Mouse (Mus musculus): Measurements from ENCODE around the gene Serpina5. TPM values are rescaled to one million over a fixed set of nuclear protein-coding genes. Genes with fewer than 3 reads are reported as not detected.

Serpina5 gene
- polyA plus RNA-seq, 1 experiment from 2014 or later: not detected

GRCm38 (mm10) chr12:104066241-104066640 is 34.7 kb upstream of the Serpina5 start:
- Histone ChIP-seq H3K4me1 (ENCODE audit: control insufficient read depth, insufficient read depth, low read length) (no peaks in the 10 kb centered on the region), H3K27ac (ENCODE audit: low read length) (no peak overlapping the region), H3K27me3 (ENCODE audit: control insufficient read depth, insufficient read depth, low read length) (no peaks in the 10 kb centered on the region), H3K9me3 (ENCODE audit: control insufficient read depth, low read depth, low read length) (no peaks in the 10 kb centered on the region), H3K4me2 (replicated peaks; ENCODE audit: low read depth, low read length) (no peak overlapping the region), H3K4me3 (ENCODE audit: low read depth, low read length) (no peak overlapping the region), H3K9ac (replicated peaks; ENCODE audit: low read depth, low read length) (no peak overlapping the region), H3K36me3 (ENCODE audit: control insufficient read depth, insufficient read depth, low read length) (no peaks in the 10 kb centered on the region)
- WGBS: 16% methylated on average over 8 of the region's 8 CpGs
- no peak for ATAC-seq (ENCODE audit: insufficient number of reproducible peaks, insufficient read depth, low FRiP score, low read depth)

GRCm38 (mm10) chr12:104067549-104067948 is 33.4 kb upstream of the Serpina5 start:
- ATAC-seq (ENCODE audit: insufficient number of reproducible peaks, insufficient read depth, low FRiP score, low read depth): no peak; the same call in 1 of the 2 replicates
- Histone ChIP-seq H3K27me3 (ENCODE audit: control insufficient read depth, insufficient read depth, low read length) (no peaks in the 10 kb centered on the region), H3K4me1 (ENCODE audit: control insufficient read depth, insufficient read depth, low read length) (no peaks in the 10 kb centered on the region), H3K4me2 (replicated peaks; ENCODE audit: low read depth, low read length) (0 out of 2 replicates have a peak overlapping the region, but pooled peaks have one; percentile 11), H3K9me3 (ENCODE audit: control insufficient read depth, low read depth, low read length) (no peaks in the 10 kb centered on the region), H3K4me3 (ENCODE audit: low read depth, low read length) (no peak overlapping the region), H3K9ac (replicated peaks; ENCODE audit: low read depth, low read length) (no peak overlapping the region), H3K27ac (ENCODE audit: low read length) (no peak overlapping the region; the same call in 1 of the 2 replicates), H3K36me3 (ENCODE audit: control insufficient read depth, insufficient read depth, low read length) (no peaks in the 10 kb centered on the region)
- WGBS: 37% methylated on average over 4 of the region's 4 CpGs

DNA sequence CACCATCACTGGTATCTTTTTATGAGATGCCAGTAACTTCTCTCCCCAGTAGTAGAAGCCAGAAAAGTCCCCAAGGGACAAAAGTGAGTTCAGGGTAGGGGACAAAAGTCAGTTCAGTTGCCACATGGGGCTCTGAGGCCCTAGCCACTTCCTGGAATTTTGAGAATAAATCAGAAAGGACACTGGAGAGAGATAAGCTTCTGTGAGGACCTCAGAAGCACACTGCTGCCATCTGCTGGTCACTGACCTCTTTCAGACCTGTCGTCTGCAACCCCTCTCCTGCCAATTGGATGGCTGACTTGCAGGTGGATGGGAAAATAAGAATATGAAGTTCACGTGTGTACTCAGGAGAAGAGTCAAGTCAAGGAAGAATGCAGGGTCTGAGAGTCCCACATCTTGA is 31.3 kb upstream of the Serpina5 start:
- 7% methylated on average over 2 of the region's 2 CpGs for WGBS
- no peak for ATAC-seq (ENCODE audit: insufficient number of reproducible peaks, insufficient read depth, low FRiP score, low read depth)
- Histone ChIP-seq H3K27ac (ENCODE audit: low read length) (no peak overlapping the region), H3K9me3 (ENCODE audit: control insufficient read depth, low read depth, low read length) (no peaks in the 10 kb centered on the region), H3K4me3 (ENCODE audit: low read depth, low read length) (no peak overlapping the region), H3K9ac (replicated peaks; ENCODE audit: low read depth, low read length) (no peak overlapping the region), H3K27me3 (ENCODE audit: control insufficient read depth, insufficient read depth, low read length) (no peaks in the 10 kb centered on the region), H3K4me1 (ENCODE audit: control insufficient read depth, insufficient read depth, low read length) (no peaks in the 10 kb centered on the region), H3K36me3 (ENCODE audit: control insufficient read depth, insufficient read depth, low read length) (no peaks in the 10 kb centered on the region), H3K4me2 (replicated peaks; ENCODE audit: low read depth, low read length) (no peak overlapping the region)

DNA sequence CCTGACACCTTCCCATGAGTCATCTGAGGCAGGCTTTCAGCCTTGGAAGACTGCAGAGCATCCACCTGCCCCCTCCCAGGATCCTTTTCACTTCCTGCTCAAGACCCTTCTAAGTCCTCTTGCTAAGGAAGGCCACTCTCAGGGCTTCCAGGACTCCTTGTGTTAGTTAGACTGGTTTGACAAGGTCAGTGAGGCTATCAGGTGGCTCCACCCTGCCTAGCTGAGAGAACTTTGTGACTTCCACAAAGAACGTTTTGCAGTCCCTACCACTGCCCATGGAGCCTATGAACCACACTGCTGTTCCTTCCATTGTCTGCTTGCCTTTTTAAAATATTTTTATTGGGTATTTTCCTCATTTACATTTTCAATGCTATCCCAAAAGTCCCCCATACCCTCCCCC is 29.2 kb upstream of the Serpina5 start:
- 25% methylated on average over 1 of the region's 1 CpGs for WGBS
- no peak overlapping the region for H3K4me2 ChIP-seq (replicated peaks; ENCODE audit: low read depth, low read length)
- no peak overlapping the region for H3K4me3 ChIP-seq (ENCODE audit: low read depth, low read length)

DNA sequence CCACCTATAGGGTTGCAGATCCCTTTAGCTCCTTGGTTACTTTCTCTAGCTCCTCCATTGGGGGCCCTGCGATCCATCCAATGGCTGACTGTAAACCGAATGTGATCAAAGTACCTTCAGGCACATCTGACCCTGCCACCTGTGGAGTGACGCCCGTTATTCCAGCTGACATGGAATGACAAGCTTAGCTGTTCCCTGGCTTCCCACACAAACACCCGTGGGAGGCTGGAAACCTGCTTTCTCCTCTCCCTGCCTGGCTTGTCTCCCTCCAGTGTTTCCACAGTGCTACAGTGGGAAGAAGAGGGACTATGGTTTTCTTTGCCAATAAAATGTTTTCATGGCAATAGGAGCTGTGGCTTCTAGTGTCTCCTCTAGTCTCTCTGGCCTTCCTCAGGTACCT is 28.6 kb upstream of the Serpina5 start:
- 65% methylated on average over 5 of the region's 5 CpGs for WGBS

More for the DNA sequence above, 29.2 kb upstream of the Serpina5 start:
- 0 out of 2 replicates have a peak, but pooled peaks have one; percentile 39 for ATAC-seq (ENCODE audit: insufficient number of reproducible peaks, insufficient read depth, low FRiP score, low read depth)
- Histone ChIP-seq H3K36me3 (ENCODE audit: control insufficient read depth, insufficient read depth, low read length) (no peaks in the 10 kb centered on the region), H3K9me3 (ENCODE audit: control insufficient read depth, low read depth, low read length) (no peaks in the 10 kb centered on the region), H3K4me1 (ENCODE audit: control insufficient read depth, insufficient read depth, low read length) (no peaks in the 10 kb centered on the region), H3K27ac (ENCODE audit: low read length) (no peak overlapping the region), H3K27me3 (ENCODE audit: control insufficient read depth, insufficient read depth, low read length) (no peaks in the 10 kb centered on the region), H3K9ac (replicated peaks; ENCODE audit: low read depth, low read length) (no peak overlapping the region)

DNA sequence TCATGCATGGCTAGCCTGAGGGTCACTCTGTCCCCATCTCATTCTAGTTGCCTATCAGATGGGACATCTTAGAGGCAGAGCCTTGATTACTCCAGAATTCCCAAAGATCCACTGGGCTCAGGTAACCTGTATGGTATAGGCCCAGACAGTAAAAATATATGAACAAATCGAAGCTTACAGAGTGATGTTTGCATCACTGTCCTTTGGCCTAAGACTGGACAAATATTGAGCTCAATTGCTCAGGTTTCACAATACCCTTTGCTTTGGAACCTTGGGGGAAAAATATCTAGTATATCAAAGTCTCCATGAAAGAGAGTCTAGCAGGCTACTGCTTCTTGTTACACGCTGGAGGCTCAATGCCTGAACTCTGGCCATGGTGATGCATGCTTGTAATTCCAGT is 10.8 kb upstream of the Serpina5 start:
- Histone ChIP-seq H3K9ac (replicated peaks; ENCODE audit: low read depth, low read length) (no peak overlapping the region), H3K9me3 (ENCODE audit: control insufficient read depth, low read depth, low read length) (no peaks in the 10 kb centered on the region), H3K4me1 (ENCODE audit: control insufficient read depth, insufficient read depth, low read length) (no peaks in the 10 kb centered on the region), H3K36me3 (ENCODE audit: control insufficient read depth, insufficient read depth, low read length) (no peaks in the 10 kb centered on the region), H3K27ac (ENCODE audit: low read length) (no peak overlapping the region), H3K4me2 (replicated peaks; ENCODE audit: low read depth, low read length) (no peak overlapping the region), H3K4me3 (ENCODE audit: low read depth, low read length) (no peak overlapping the region), H3K27me3 (ENCODE audit: control insufficient read depth, insufficient read depth, low read length) (no peaks in the 10 kb centered on the region)
- 68% methylated on average over 2 of the region's 2 CpGs for WGBS
- no peak for ATAC-seq (ENCODE audit: insufficient number of reproducible peaks, insufficient read depth, low FRiP score, low read depth)

More for the DNA sequence above, 28.6 kb upstream of the Serpina5 start:
- Histone ChIP-seq H3K36me3 (ENCODE audit: control insufficient read depth, insufficient read depth, low read length) (no peaks in the 10 kb centered on the region), H3K4me2 (replicated peaks; ENCODE audit: low read depth, low read length) (no peak overlapping the region), H3K4me1 (ENCODE audit: control insufficient read depth, insufficient read depth, low read length) (no peaks in the 10 kb centered on the region), H3K27me3 (ENCODE audit: control insufficient read depth, insufficient read depth, low read length) (no peaks in the 10 kb centered on the region), H3K9ac (replicated peaks; ENCODE audit: low read depth, low read length) (no peak overlapping the region), H3K4me3 (ENCODE audit: low read depth, low read length) (no peak overlapping the region), H3K27ac (ENCODE audit: low read length) (no peak overlapping the region), H3K9me3 (ENCODE audit: control insufficient read depth, low read depth, low read length) (no peaks in the 10 kb centered on the region)
- no peak for ATAC-seq (ENCODE audit: insufficient number of reproducible peaks, insufficient read depth, low FRiP score, low read depth)

DNA sequence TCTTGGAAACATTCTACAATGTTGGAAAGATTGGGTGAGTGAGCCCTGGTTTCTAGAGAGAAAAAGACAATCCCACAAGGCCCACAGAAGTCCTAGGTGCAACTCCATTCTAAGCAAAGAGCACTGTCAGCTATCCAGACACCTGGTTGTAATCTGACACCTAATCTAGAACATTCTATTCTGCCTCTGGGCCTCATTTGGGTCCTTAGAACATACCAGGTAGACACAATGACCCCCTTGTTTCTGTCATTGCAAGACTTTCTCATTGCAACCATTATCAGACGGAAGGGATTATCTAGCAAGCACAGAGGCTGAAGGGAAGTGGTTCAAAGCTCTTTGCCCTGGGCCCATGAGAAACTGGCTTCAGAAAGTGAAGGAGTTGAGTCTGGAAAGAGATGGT is 9.6 kb upstream of the Serpina5 start:
- Histone ChIP-seq H3K36me3 (ENCODE audit: control insufficient read depth, insufficient read depth, low read length) (no peaks in the 10 kb centered on the region), H3K27ac (ENCODE audit: low read length) (no peak overlapping the region), H3K4me3 (ENCODE audit: low read depth, low read length) (no peak overlapping the region), H3K4me2 (replicated peaks; ENCODE audit: low read depth, low read length) (no peak overlapping the region), H3K4me1 (ENCODE audit: control insufficient read depth, insufficient read depth, low read length) (no peaks in the 10 kb centered on the region), H3K27me3 (ENCODE audit: control insufficient read depth, insufficient read depth, low read length) (no peaks in the 10 kb centered on the region), H3K9ac (replicated peaks; ENCODE audit: low read depth, low read length) (no peak overlapping the region), H3K9me3 (ENCODE audit: control insufficient read depth, low read depth, low read length) (no peaks in the 10 kb centered on the region)
- 79% methylated on average over 1 of the region's 1 CpGs for WGBS
- ATAC-seq (ENCODE audit: insufficient number of reproducible peaks, insufficient read depth, low FRiP score, low read depth): no peak

DNA sequence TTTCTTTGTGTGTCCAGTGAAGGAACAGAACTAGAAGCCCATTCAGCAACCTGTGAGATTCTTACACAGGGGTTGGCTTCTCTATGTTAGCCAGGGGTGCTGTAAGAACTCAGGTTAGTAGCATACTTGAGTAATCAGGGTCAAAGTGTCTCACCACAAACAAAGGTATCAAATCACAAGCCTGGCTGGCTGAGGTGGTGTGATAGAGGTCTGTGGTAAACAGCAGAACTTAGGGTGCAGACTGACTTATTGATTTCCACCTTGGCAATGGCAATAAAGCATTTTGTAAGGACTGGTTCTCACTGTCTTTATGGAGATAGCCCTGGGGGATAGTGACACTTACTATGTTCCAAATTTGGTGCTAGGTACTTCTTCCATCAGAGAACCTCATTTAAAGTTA is 4.9 kb downstream of the Serpina5 start:
- H3K9me3 ChIP-seq (ENCODE audit: control insufficient read depth, low read depth, low read length): no peaks in the 10 kb centered on the region
- H3K4me2 ChIP-seq (replicated peaks; ENCODE audit: low read depth, low read length): no peak overlapping the region
- no peaks in the 10 kb centered on the region for H3K36me3 ChIP-seq (ENCODE audit: control insufficient read depth, insufficient read depth, low read length)
- H3K9ac ChIP-seq (replicated peaks; ENCODE audit: low read depth, low read length): no peak overlapping the region
- no peak overlapping the region for H3K4me3 ChIP-seq (ENCODE audit: low read depth, low read length)
- H3K27me3 ChIP-seq (ENCODE audit: control insufficient read depth, insufficient read depth, low read length): no peaks in the 10 kb centered on the region
- no peak overlapping the region for H3K27ac ChIP-seq (ENCODE audit: low read length)
- H3K4me1 ChIP-seq (ENCODE audit: control insufficient read depth, insufficient read depth, low read length): no peaks in the 10 kb centered on the region
- no peak for ATAC-seq (ENCODE audit: insufficient number of reproducible peaks, insufficient read depth, low FRiP score, low read depth)

DNA sequence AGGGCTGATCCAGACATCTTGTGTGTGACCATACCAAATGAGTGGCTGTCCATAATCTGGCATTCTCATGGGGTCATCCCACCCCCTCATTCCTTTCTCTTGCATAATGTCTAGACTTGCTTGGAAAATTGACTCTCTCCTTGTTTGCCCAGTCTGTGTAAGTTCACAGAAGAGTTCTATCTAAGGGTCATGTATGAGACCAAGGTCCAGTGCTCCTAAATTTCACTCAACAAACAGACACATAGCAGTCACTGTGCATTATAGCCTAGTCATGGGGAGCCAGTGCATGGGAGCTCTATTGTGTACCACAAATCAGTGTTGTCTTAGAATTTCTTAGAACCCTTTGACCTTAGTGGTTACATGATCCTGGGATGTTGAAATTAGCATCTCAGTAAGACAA is 6.0 kb downstream of the Serpina5 start:
- Histone ChIP-seq H3K27me3 (ENCODE audit: control insufficient read depth, insufficient read depth, low read length) (no peaks in the 10 kb centered on the region), H3K9ac (replicated peaks; ENCODE audit: low read depth, low read length) (no peak overlapping the region), H3K4me3 (ENCODE audit: low read depth, low read length) (no peak overlapping the region), H3K36me3 (ENCODE audit: control insufficient read depth, insufficient read depth, low read length) (no peaks in the 10 kb centered on the region), H3K4me1 (ENCODE audit: control insufficient read depth, insufficient read depth, low read length) (no peaks in the 10 kb centered on the region), H3K9me3 (ENCODE audit: control insufficient read depth, low read depth, low read length) (no peaks in the 10 kb centered on the region), H3K4me2 (replicated peaks; ENCODE audit: low read depth, low read length) (no peak overlapping the region), H3K27ac (ENCODE audit: low read length) (no peak overlapping the region)
- ATAC-seq (ENCODE audit: insufficient number of reproducible peaks, insufficient read depth, low FRiP score, low read depth): no peak
